Mouse (Mus musculus): ENCODE results near the gene F3.
"Not testable (repeated sequence)": the region's sequence is repeated elsewhere in the genome, so short reads cannot be mapped to it uniquely, and the experiment has no call there.

Gene F3

GRCm38 (mm10) chr3:121738742-121739342 is 15.5 kb downstream of the F3 start:
- no peak for DNase-seq (ENCODE audit: low spot score in 2 of 2)

GRCm38 (mm10) chr3:121739489-121740213 is 16.3 kb downstream of the F3 start:
- DNase-seq (ENCODE audit: low spot score in 2 of 2) = no peak

DNA sequence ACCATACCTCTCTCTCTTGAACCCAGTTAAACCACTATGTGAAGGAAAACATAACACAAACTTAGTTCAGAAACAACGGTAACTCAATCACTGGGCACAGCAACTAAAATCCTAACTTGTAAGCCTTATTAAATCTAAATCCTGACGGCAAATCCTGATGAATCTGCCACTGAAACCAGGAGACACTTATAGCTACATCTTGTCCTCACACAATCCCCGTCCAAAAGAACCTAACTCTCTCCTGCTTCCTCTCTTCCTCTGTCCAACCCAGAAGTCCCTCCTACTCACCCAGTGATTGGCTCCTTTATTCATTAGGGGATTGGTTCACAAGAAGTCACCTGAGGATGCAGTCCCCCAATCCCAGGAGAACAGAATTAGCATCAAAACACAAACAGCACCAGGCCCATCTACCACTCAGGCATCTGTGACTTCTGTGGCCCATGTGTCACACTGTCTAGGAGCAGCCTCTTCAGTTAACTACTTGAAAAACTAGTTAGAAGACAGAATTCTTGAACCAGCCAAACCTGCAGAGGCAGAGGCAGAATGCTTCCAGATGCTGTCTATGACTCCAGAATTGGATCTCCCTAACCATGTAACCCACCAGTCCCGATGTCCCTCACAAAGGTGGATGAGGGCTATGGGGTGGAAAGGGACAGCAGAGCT is 18.0 kb downstream of the F3 start:
- DNase-seq (ENCODE audit: low spot score in 2 of 2) = not testable (repeated sequence)

DNA sequence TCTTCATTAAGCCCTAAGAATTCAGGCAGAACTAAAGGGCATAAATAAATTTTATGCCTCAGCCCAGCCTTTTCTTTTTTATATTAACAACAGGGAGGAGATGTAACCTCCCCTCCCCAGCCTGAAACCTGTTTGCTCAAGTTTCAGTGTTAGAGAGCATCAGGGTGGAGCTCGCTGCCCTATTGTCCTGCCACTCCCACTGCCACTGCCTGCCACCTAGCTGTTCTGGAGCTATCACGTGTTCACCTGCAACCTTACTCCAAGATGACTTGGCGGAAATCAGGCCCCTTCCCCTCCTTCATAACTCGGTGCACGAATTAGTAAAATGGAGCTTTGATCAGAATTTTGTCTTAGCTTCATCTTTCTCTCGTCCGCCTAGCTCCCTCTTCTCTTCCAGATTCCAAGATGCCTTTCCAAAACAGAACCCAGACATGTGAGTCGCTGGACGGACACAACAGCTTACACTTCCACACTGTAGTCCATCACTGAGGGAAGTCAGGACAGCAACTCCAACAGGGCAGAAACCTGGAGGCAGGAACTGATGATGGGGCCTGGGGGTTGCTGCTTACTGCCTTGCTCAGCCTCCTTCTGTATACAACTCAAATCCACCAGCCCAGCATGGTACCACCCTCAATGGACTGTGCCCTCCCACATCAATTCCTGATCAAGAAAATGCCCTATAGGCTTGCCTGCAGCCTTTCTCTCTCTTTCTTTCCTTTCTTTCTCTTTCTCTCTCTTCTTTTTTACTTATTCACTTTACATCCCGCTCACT is 31.2 kb downstream of the F3 start:
- not testable (repeated sequence) for DNase-seq (ENCODE audit: low spot score in 2 of 2)

- no peak for DNase-seq (ENCODE audit: low spot score in 2 of 2)
These were observed 31.8 kb downstream of the F3 start for GRCm38 (mm10) chr3:121755152-121755551.

GRCm38 (mm10) chr3:121758373-121758772 is 35.0 kb downstream of the F3 start:
- no peak for DNase-seq (ENCODE audit: low spot score in 2 of 2)

GRCm38 (mm10) chr3:121762056-121762852 is 38.9 kb downstream of the F3 start:
- DNase-seq (ENCODE audit: low spot score in 2 of 2) = no peak

- DNase-seq (ENCODE audit: low spot score in 2 of 2) = no peak
These were observed 42.7 kb downstream of the F3 start for GRCm38 (mm10) chr3:121766048-121766447.

DNA sequence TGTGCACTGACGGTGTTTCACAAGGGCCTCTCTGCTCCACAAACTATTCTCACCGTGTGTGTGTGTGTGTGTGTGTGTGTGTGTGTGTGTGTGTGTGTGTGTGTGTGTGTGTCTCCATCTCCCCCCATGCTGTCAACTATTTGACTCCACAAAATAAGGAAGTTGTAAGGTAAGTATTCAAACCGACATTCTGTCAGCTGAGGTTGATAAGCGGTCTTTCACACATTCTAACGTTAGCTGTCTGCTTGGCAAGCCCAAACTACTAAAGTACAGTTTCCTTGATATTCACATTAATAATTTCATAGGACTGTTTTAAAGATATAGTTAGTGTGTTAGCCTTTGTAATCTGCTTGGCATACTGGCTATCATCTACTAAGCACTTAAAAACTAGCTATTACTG is 43.5 kb downstream of the F3 start:
- DNase-seq (ENCODE audit: low spot score in 2 of 2) = no peak

- no peak for DNase-seq (ENCODE audit: low spot score in 2 of 2)
These were observed 45.4 kb downstream of the F3 start for GRCm38 (mm10) chr3:121768770-121769169.

DNA sequence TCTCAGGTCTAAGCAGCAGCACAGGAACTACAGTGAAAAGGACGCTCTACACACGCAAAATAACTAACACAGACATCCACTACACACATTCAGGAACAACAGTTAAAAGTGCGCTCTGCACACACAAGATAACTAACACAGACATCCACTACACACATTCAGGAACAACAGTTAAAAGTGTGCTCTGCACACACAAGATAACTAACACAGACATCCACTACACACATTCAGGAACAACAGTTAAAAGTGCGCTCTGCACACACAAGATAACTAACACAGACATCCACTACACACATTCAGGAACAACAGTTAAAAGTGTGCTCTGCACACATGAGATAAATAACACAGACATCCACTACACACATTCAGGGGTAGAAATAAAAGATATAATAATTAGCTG is 50.0 kb downstream of the F3 start:
- not testable (repeated sequence) for DNase-seq (ENCODE audit: low spot score in 2 of 2)

- peak; percentile 16 to 46 for DNase-seq (ENCODE audit: low spot score in 2 of 2)
These were observed 54.6 kb downstream of the F3 start for GRCm38 (mm10) chr3:121777943-121778342.

GRCm38 (mm10) chr3:121783020-121783419 is 59.7 kb downstream of the F3 start:
- DNase-seq (ENCODE audit: low spot score in 2 of 2) = no peak

Measured in thymus, postnatal 10 days (tissue).